Mouse (Mus musculus): ENCODE measurements at regions not wholly inside any gene's neighbourhood (a gene's known extent, or its start where the extent isn't known, plus 50 kb on each side); places are given as distances from the start of the nearest gene placed in this dataset.

GRCm38 (mm10) chr12:114199521-114199920, 655.8 kb downstream of the Adam6a start:
- no peak for TF ChIP-seq POLR2A (IDR thresholded peaks at IDR 0.05; ENCODE audit: low read depth, low read length)
- no peak for TF ChIP-seq CTCF (IDR thresholded peaks at IDR 0.05; ENCODE audit: extremely low read depth, insufficient read length, insufficient replicate concordance, low read depth, low read length)
